In genomic region chr4:66097629-66098028, GRCm38 (mm10) we compare ENCODE assay signal across 19 mouse cellular contexts.
DNase-seq lines count a peak whose midpoint lies in the region; ATAC-seq and TF ChIP-seq lines count a peak whose summit lies in the region.
"Had no signal": no experiment of that assay in that cellular context is flagged by ENCODE, and none has a peak within 500 bp of the region (broad histone marks: within the 10 kb centered on the region; RNA-seq: fewer than 3 reads in every experiment).

No protein-coding gene starts in this region.

- H3K4me2 ChIP-seq in heart, embryonic 13.5 days = no peak overlapping the region
- H3K4me2 ChIP-seq in heart, postnatal 0 days (ENCODE audit: low read depth, low read length) = no peak overlapping the region
- H3K4me2 ChIP-seq: embryonic facial prominence, embryonic 12.5 days; forebrain, embryonic 12.5 days; heart, embryonic 12.5 days; hindbrain, embryonic 14.5 days; intestine, embryonic 15.5 days had no signal

- TF ChIP-seq EP300 in heart, postnatal 0 days (IDR thresholded peaks at IDR 0.05; ENCODE audit: low read depth) = peak; percentile 50; the same call in 1 of the 2 replicates

- no peaks in the 10 kb centered on the region for H3K36me3 ChIP-seq in heart, embryonic 13.5 days
- no peaks in the 10 kb centered on the region for H3K36me3 ChIP-seq in heart, postnatal 0 days (replicated peaks; ENCODE audit: control insufficient read depth, insufficient read depth, low read length)
- H3K36me3 ChIP-seq: embryonic facial prominence, embryonic 12.5 days; forebrain, embryonic 12.5 days; heart, embryonic 12.5 days; hindbrain, embryonic 10.5 days; intestine, embryonic 15.5 days had no signal

- TF ChIP-seq CTCF in heart, postnatal 0 days (IDR thresholded peaks at IDR 0.05; ENCODE audit: low read depth) = no peak
- TF ChIP-seq CTCF in lung, adult 2 months (IDR thresholded peaks at IDR 0.05; ENCODE audit: insufficient read depth, low read length) = no peak

- intact Hi-C loops in heart, postnatal 25 days (cut with DNase I) = no loop called here

- peaks cover 10% of the 10 kb centered on the region for H3K4me1 ChIP-seq in heart, embryonic 13.5 days
- peaks cover 5% of the 10 kb centered on the region; the same call in 1 of the 2 replicates for H3K4me1 ChIP-seq in heart, postnatal 0 days (ENCODE audit: control insufficient read depth, insufficient read depth)
- H3K4me1 ChIP-seq in lung, adult 2 months (ENCODE audit: control insufficient read depth, insufficient read depth, low read length) = no peaks in the 10 kb centered on the region
- H3K4me1 ChIP-seq: embryonic facial prominence, embryonic 12.5 days; forebrain, embryonic 12.5 days; hindbrain, embryonic 10.5 days; intestine, embryonic 15.5 days had no signal

- peak overlapping the region; percentile 39; the same call in 1 of the 2 replicates for H3K27ac ChIP-seq in heart, embryonic 13.5 days (replicated peaks)
- H3K27ac ChIP-seq in heart, postnatal 0 days (ENCODE audit: low read depth) = peak overlapping the region; percentile 67
- H3K27ac ChIP-seq: embryonic facial prominence, embryonic 12.5 days; forebrain, embryonic 12.5 days; hindbrain, embryonic 10.5 days; hindbrain, embryonic 14.5 days; intestine, embryonic 15.5 days had no signal

- no peak overlapping the region for H3K4me3 ChIP-seq in heart, embryonic 13.5 days
- H3K4me3 ChIP-seq in heart, postnatal 0 days (ENCODE audit: low read depth, low read length) = no peak overlapping the region
- no peak overlapping the region for H3K4me3 ChIP-seq in lung, adult 2 months (replicated peaks; ENCODE audit: extremely low read depth, low read depth, low read length)
- H3K4me3 ChIP-seq: embryonic facial prominence, embryonic 12.5 days; forebrain, embryonic 12.5 days; heart, embryonic 12.5 days; hindbrain, embryonic 10.5 days; intestine, embryonic 15.5 days had no signal

- no peak overlapping the region for H3K9ac ChIP-seq in heart, embryonic 13.5 days
- H3K9ac ChIP-seq in heart, postnatal 0 days (replicated peaks; ENCODE audit: low read depth, low read length) = no peak overlapping the region
- H3K9ac ChIP-seq: embryonic facial prominence, embryonic 12.5 days; forebrain, embryonic 12.5 days; heart, embryonic 12.5 days; hindbrain, embryonic 14.5 days; intestine, embryonic 15.5 days had no signal

- 0 out of 2 replicates have a peak, but pooled peaks have one; percentile 42 for ATAC-seq in heart, embryonic 13.5 days (ENCODE audit: extremely low read depth, insufficient number of reproducible peaks, low FRiP score, low TSS enrichment)
- ATAC-seq in heart, postnatal 0 days (ENCODE audit: insufficient read depth, low read depth) = peak; percentile 96
- ATAC-seq: forebrain, embryonic 16.5 days; intestine, embryonic 15.5 days had no signal

- WGBS in heart, embryonic 13.5 days = 58% methylated on average over 1 of the region's 1 CpGs
- 48% methylated on average over 1 of the region's 1 CpGs for WGBS in heart, postnatal 0 days
- WGBS in lung, adult 2 months = 74% methylated on average over 1 of the region's 1 CpGs

- no peaks in the 10 kb centered on the region for H3K9me3 ChIP-seq in heart, embryonic 13.5 days
- H3K9me3 ChIP-seq in heart, postnatal 0 days (replicated peaks; ENCODE audit: control insufficient read depth, low read length) = no peaks in the 10 kb centered on the region
- H3K9me3 ChIP-seq: embryonic facial prominence, embryonic 12.5 days; forebrain, embryonic 12.5 days; heart, embryonic 12.5 days; hindbrain, embryonic 10.5 days; intestine, embryonic 15.5 days had no signal

- H3K27me3 ChIP-seq in heart, embryonic 13.5 days (replicated peaks) = no peaks in the 10 kb centered on the region
- H3K27me3 ChIP-seq in heart, postnatal 0 days (ENCODE audit: control insufficient read depth, insufficient read depth, low read length) = no peaks in the 10 kb centered on the region
- H3K27me3 ChIP-seq: embryonic facial prominence, embryonic 12.5 days; forebrain, embryonic 12.5 days; heart, embryonic 12.5 days; intestine, embryonic 15.5 days had no signal

- no peak for TF ChIP-seq POLR2A in lung, adult 2 months (IDR thresholded peaks at IDR 0.05; ENCODE audit: borderline replicate concordance, extremely low read depth, low read depth, low read length)

- DNase-seq in heart, adult 11 months = no peak
- DNase-seq in heart, postnatal 0 days (ENCODE audit: low spot score) = peak; percentile 72
- DNase-seq in heart, postnatal 25 days (ENCODE audit: low spot score) = no peak
- peak; percentile 1 for DNase-seq in lung, postnatal 10 days
- no peak for DNase-seq in lung, adult 2 months
- no peak for DNase-seq in ovary, adult 18-20 months (ENCODE audit: low spot score)
- DNase-seq: adrenal gland, postnatal 14 days; cerebellum, adult 18-20 months; embryo, embryonic 11 days; gastrocnemius, postnatal 10 days; kidney, adult 18-20 months had no signal

Comparison
In these comparisons a context has a peak if more than half of its experiments do, and no peak if none do; other contexts are left out.
1. DNase-seq: peak in heart, postnatal 0 days (single experiment) and lung, postnatal 10 days (single experiment); none in heart, adult 11 months (single experiment), heart, postnatal 25 days (single experiment), lung, adult 2 months (single experiment) and ovary, adult 18-20 months (single experiment).